Mouse (Mus musculus) 3T3-L1 (cell line): Measurements from ENCODE around the gene Fam219b.
A peak's percentile ranks its signal among the peaks of the same experiment; 100 is the strongest.

Source experiments
- DNase-seq: peaks from one replicate; pipeline ENCODE4 v3.0.0-alpha.2; 2015; ENCODE audit warnings: low read depth, low spot score

The Fam219b gene

DNA sequence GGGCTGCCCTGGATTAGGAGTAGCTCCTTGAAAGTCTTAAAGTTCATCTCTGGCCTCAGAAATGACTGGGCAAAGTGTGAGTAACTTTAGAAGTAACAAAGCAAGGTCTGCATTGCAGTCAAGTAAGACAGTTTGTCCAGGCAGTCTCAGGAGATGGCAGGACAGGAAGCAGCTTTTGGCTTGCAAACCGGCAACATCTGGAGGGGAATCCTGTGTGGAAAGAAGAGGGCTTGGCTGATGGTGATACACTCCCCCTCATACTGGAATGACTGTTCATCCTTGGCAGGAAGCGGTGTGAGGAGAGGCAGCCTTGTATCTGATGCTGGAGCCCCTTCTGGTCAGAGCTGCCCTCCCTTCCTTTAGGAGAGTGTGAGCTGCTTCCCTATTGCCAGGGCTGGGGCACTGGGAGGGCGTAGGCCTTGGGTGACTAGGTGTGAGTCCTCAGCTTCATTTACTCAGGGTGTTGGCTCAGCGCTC lies 25.6 kb downstream of the Fam219b start:
- peak; percentile 83 for DNase-seq

DNA sequence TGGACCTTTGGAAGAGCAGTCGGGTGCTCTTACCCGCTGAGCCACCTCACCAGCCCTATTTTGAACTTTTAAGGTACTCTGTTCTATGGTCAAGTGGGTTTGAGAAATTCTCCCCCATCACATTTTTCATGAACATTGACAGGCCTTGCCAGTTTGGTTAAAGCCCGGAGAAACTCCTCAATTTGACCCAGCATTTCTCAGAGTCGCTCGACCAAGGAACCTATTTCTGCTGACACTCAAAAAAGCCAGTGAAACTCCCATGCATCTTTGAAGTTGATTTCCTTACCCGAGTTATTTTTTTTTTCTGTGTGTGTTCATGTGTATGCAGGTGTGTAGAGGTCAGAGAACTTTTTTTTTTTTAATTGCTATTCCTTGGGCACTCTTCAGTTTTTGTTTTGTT lies 27.3 kb downstream of the Fam219b start:
- DNase-seq = no peak

DNA sequence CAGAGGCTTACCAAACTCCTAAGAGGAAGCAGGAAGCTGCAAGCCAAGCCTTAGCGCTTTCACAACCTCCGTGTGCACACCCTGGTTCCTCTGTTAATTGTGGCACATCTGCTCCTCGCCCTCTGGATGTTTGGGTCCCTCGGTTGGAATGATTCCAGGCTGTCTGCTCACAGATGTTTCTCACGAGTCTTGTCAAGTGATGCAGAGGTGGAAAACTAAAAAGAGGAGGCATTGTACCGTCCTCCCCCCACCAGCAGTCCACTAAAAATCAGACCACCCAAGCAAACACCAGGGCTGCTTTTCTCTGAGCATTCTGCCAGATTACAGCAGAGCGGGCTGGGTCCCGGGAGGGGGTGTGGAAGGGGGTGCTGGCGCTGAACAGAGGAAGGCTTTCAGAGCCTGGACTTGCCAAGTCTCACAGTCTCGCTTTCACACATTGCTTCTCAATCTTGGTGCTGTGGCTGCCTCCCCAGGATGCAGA lies 28.5 kb downstream of the Fam219b start:
- DNase-seq = peak; percentile 43

DNA sequence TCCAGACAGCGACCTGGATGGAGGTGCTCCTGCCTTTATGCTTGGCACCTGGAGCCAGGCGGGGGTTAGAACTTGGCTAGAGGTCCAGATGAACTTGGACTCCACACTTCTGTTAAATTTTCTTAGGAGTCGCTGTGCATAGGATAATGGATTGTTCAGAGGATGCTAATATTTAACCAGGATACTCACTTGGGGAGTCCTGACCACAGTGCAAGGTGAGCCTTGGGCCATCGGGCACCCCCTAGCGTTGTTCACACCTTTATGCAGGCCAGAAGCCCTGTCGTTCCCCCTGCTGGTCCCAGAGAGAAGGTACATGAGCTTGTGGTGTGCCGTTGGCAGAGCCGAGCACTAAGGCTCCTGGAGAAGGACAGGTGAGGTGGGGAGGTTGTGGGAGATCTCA lies 29.5 kb downstream of the Fam219b start:
- no peak for DNase-seq

DNA sequence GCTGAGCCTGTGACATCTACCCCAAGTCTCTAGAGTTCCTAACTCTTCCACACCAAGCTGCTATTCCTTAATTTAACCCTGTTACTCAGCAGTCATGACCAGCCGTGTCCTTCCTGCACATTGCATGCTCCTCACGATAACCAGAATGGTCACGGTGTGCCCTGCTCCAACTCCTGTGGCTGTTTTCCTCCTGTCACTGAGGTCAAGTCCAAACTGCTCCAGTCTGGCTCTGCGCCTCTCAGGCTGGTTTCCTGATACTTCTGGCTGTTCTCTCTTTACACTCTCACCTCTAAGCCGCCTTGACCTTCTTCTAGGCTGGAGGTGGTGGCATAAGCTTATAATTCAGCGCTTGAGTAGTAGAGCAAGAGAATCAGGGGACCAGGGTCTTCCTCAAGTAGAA lies 31.2 kb downstream of the Fam219b start:
- no peak for DNase-seq

DNA sequence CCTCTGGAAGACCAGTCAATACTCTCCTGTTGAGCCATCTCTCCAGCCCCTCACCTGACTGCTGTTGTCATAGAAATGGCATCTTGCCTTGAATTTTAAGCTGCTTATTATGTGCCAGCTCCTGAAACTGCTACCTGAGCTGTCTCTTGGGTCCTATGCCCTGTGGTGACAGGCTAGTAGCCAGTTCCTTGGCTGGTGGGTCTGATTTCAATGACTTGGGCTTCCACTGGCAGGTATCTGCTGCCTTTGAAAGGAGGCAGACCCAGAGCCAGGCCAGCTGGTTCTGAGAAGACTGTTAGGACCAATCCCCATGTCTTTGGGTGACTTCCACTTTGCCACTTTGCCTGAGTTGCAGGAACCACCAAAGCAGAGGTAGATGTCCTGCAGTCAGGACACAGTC lies 37.1 kb downstream of the Fam219b start:
- DNase-seq = no peak

DNA sequence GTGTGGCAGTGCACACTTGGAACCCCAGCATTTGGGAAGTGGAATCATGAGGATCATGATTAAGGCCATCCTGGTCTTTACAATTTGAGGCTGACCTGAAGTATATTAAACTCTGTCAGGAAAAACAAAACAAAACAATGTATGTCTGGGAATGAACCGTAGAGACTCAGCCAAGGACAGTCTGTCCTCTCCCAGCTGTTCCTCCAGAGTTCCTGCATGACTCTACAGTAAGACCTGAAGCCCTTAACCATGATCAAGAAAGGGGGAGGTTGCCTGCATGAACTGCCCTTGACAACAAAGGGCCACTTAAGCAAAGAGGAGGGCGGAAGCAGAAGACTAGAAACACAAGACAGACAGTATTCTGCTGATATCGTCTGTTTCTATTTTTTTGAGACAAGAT lies 38.2 kb downstream of the Fam219b start:
- DNase-seq = no peak

DNA sequence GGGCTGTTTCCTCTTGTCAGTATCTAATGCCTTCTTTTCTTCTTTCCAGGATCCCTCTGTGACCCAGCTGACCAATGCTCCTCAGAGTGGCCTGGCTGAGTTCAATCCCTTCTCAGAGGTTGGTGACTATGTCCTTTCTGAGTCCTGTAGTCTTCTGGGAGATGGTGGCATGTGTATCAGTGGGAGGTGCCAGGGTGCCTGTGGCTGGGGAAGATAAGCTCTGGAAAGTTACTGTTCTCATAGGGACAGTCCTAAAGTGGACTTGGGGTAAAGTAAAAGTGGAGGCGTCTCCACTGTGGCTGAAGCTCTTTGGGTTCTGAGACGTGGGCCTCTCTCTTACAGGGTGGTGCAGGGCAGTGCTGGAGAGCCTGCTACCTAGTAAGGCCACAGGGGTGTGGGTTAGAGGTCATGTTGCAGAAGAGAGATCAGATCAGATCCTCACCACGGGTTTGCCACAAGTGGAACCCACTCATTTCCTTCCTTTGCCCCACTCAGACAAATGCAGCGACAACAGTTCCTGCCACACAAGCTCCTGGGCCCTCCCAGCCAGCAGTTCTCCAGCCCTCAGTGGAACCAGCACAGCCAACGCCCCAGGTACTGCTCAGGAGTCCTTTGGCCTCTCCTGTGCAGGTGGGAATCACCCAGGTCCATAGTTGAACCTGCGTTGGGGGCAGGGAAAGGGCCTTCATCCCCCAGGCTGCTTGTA lies 40.0 kb downstream of the Fam219b start:
- DNase-seq = no peak

DNA sequence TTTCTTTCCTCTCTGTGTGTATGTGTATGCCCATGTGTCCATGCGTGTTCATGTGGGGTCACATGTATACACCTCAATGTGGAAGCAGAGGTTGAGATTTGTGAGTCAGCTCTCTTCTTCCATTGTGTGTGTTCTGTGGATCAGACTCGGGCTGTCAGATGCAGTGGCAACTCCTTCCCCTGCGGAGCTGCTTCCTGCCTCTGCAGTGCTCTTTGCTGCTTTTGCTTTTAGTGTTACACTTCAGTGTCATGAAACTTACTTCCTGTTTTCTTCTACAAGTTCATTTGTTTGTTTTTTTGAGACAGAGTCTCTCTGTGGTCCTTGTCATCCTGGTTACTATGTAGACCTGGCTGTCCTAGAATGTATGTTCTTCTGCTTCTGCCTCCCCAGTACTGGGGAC lies 47.7 kb downstream of the Fam219b start:
- DNase-seq = no peak

DNA sequence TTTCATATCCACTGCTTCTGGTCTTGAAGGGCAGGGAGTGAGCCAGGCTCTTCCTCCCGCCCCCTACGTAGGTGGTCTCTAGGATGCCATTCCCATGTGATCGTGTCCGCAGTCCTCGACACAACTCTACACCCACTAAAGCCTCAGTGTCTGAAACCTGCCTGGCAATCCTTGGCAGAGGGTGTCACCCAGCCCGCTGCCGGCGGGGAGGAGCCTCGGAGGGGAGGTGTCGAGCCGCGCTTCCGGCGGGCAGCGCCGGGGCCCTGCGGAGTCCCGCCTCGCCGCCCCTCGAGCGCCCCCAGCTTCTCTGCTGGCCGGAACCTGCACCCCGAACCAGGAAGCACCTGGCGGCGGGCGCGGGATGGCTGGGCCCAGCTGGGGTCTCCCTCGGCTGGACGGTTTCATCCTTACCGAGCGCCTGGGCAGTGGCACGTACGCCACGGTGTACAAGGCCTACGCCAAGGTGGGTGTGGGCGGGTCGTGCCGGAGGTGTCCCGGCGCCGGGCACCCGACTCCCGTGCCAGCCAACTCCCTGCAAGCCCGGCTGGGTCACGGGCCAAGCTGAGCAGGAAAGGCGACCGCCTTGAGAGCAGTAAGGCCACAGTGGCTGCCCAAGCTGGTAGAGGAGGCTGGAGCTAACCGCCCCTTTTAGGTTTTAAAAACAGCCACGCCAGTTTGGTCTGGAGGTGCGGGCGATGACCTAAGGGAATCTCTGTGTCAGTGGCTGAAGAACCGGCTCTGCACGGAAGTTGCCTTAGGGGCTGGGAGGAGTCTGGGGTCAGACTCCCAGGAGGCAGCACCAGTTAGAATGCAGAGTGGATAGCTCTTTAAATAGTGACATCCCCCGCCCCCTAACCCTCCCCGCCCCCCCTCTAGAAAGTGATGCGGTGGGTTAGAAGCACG lies 52.1 kb downstream of the Fam219b start, which contains the start of gene Ulk3:
TSS of gene Ulk3 (plus strand) at position 229 of the 903 bp plus-strand sequence.
- DNase-seq = peak; percentile 88

DNA sequence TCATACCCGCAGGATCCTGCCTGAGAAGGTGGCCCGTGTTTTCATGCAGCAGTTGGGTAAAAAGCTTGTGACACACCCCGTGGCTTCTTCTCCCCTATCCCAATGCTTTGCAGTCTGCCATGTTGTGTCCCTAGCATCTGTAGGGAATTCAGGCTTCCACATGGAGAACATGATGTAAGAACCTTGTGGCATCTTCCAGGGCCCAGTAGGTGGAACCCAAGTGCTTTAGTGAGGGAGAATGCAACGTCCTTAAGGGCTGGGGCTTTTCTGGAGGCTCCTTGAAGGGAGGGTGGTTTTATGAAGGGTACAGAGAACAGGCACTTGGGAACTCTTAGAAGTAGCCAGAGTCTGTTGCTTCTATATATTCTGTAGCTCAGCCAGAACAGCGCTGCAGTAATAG lies 53.4 kb downstream of the Fam219b start:
- peak; percentile 84 for DNase-seq
